Mouse (Mus musculus): ENCODE results near the gene Gpr87. TPM values are rescaled to one million over a fixed set of nuclear protein-coding genes. Genes with fewer than 3 reads are reported as not detected.
A peak's percentile ranks its signal among the peaks of the same experiment; 100 is the strongest.

Gpr87 gene
- total and polyA plus RNA-seq, 3 experiments, result not detected

DNA sequence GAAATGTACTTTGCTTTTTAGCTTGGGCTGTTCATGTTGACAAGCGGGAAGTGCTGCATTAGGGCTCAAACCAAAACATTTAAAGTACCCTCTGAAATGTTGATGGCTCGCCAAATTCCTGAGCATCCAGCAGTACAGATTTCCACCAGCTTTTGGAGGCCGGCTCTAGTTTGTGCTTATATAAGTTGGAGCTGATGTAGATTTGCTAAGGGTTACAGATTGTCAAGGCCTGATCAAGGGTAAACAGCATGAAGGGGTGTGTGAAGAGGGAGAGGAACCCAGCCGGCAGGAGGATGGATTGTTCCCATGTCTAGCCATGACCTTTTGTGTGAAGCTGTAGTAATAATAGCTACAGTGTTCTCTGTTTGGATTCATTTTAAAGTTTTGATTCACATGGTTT lies 63.8 kb downstream of the Gpr87 start:
- Histone ChIP-seq H3K4me3 (ENCODE audit: control insufficient read depth in 1 of 2, insufficient read depth in 1 of 2, low read depth in 2 of 2, low read length in 2 of 2) (no peak overlapping the region), H3K27me3 (ENCODE audit: control insufficient read depth in 1 of 2, insufficient read depth in 2 of 2, low read length in 2 of 2) (no peaks in the 10 kb centered on the region), H3K36me3 (ENCODE audit: control insufficient read depth in 1 of 2, insufficient read depth in 2 of 2, low read length in 2 of 2) (peaks cover 0 to 32% of the 10 kb centered on the region in 2 experiments; a peak in 2 of 4 replicates), H3K27ac (ENCODE audit: control insufficient read depth, low read depth, low read length) (no peak overlapping the region), H3K79me2 (ENCODE audit: control insufficient read depth, insufficient read depth, low read length, poor library complexity) (no peaks in the 10 kb centered on the region), H3K4me1 (ENCODE audit: control insufficient read depth in 1 of 2, insufficient read depth in 2 of 2, low read length in 2 of 2) (peaks cover 0 to 23% of the 10 kb centered on the region in 2 experiments; a peak in 3 of 4 replicates), H3K9ac (ENCODE audit: control insufficient read depth, low read depth, low read length, poor library complexity, severe bottlenecking) (no peak overlapping the region), H3K9me3 (replicated peaks; ENCODE audit: insufficient read depth, low read length) (no peaks in the 10 kb centered on the region)
- no peak for DNase-seq (ENCODE audit: low read depth, low spot score)
- no peak for TF ChIP-seq EP300 (IDR thresholded peaks at IDR 0.05; ENCODE audit: low read depth in 1 of 2, low read length in 2 of 2)
- TF ChIP-seq POLR2AphosphoS5 (IDR thresholded peaks at IDR 0.05; ENCODE audit: borderline replicate concordance, low read depth, low read length), result no peak
- no peak for TF ChIP-seq ZNF384 (IDR thresholded peaks at IDR 0.05; ENCODE audit: low read depth, low read length)
- TF ChIP-seq ELF1 (IDR thresholded peaks at IDR 0.05; ENCODE audit: low read depth, low read length), result no peak
- TF ChIP-seq RAD21 (IDR thresholded peaks at IDR 0.05; ENCODE audit: low read depth, low read length), result no peak
- TF ChIP-seq HCFC1 (IDR thresholded peaks at IDR 0.05; ENCODE audit: low read depth, low read length), result no peak
- TF ChIP-seq GABPA (IDR thresholded peaks at IDR 0.05; ENCODE audit: low read depth, low read length), result no peak
- TF ChIP-seq JUND (IDR thresholded peaks at IDR 0.05; ENCODE audit: low read depth, low read length), result no peak
- TF ChIP-seq MAFK (IDR thresholded peaks at IDR 0.05; ENCODE audit: borderline replicate concordance, low read depth, low read length), result no peak
- no peak for TF ChIP-seq USF1 (IDR thresholded peaks at IDR 0.05; ENCODE audit: low read depth, low read length)
- TF ChIP-seq MYB (IDR thresholded peaks at IDR 0.05; ENCODE audit: low read depth, low read length), result no peak
- TF ChIP-seq RCOR1 (IDR thresholded peaks at IDR 0.05; ENCODE audit: low read depth, low read length), result no peak

DNA sequence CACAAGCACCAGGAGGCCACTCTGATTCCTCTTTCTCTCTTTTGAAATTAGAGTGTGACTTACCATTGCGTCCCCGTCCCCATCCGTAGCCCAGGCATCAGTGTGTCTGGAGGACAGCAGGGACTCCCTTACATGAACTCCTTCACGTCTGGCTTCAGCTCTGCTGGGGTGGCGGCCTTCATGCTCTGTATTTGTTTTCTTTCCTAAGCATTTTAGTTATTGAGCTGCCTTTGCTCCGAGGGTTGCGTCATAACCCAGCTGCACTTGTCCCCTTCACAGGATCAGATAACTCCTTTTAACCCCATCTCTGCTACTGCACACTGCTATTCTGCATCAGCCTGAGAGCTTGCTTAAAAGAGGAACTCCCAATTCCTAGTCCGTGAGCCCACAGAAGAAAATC lies 64.5 kb downstream of the Gpr87 start:
- Histone ChIP-seq H3K27ac (ENCODE audit: control insufficient read depth, low read depth, low read length) (no peak overlapping the region), H3K27me3 (ENCODE audit: control insufficient read depth in 1 of 2, insufficient read depth in 2 of 2, low read length in 2 of 2) (no peaks in the 10 kb centered on the region), H3K79me2 (ENCODE audit: control insufficient read depth, insufficient read depth, low read length, poor library complexity) (no peaks in the 10 kb centered on the region), H3K36me3 (ENCODE audit: control insufficient read depth in 1 of 2, insufficient read depth in 2 of 2, low read length in 2 of 2) (peaks cover 0 to 37% of the 10 kb centered on the region in 2 experiments; a peak in 2 of 4 replicates), H3K4me3 (ENCODE audit: control insufficient read depth in 1 of 2, insufficient read depth in 1 of 2, low read depth in 2 of 2, low read length in 2 of 2) (peak overlapping the region in 1 of 2 experiments; percentile 34; a peak in 3 of 4 replicates), H3K9ac (ENCODE audit: control insufficient read depth, low read depth, low read length, poor library complexity, severe bottlenecking) (peak overlapping the region; percentile 50), H3K4me1 (ENCODE audit: control insufficient read depth in 1 of 2, insufficient read depth in 2 of 2, low read length in 2 of 2) (peaks cover 0 to 28% of the 10 kb centered on the region in 2 experiments; a peak in 3 of 4 replicates), H3K9me3 (replicated peaks; ENCODE audit: insufficient read depth, low read length) (no peaks in the 10 kb centered on the region)
- peak; percentile 74 for DNase-seq (ENCODE audit: low read depth, low spot score)
- TF ChIP-seq ETS1 (IDR thresholded peaks at IDR 0.05; ENCODE audit: low read depth, low read length), result peak; percentile 91
- TF ChIP-seq TCF12 (IDR thresholded peaks at IDR 0.05; ENCODE audit: low read depth, low read length), result peak; percentile 57; the same call in 1 of the 2 replicates
- no peak for TF ChIP-seq ZMIZ1 (IDR thresholded peaks at IDR 0.05; ENCODE audit: low read depth, low read length)
- peak; percentile 85 for TF ChIP-seq GATA1 (IDR thresholded peaks at IDR 0.05; ENCODE audit: low read depth, low read length)
